Mouse (Mus musculus) MEL-GATA-1-ER (cell line): ENCODE measurements at regions not wholly inside any gene's neighbourhood (a gene's known extent, or its start where the extent isn't known, plus 50 kb on each side); places are given as distances from the start of the nearest gene placed in this dataset.

Experiments used
- DNase-seq: peaks from one replicate; pipeline ENCODE4 v3.0.0-alpha.2; 2012; ENCODE audit warnings: low read depth; ENCODE audit errors: extremely low read depth

GRCm38 (mm10) chr14:24827381-24828031 lies 340.6 kb downstream of the Rps24 start:
- no peak for DNase-seq

GRCm38 (mm10) chr14:24829001-24829400 lies 342.1 kb downstream of the Rps24 start:
- DNase-seq, result no peak

- no peak for DNase-seq
Measured at GRCm38 (mm10) chr14:24833211-24833610, 346.3 kb downstream of the Rps24 start.

- DNase-seq, result no peak
Measured at GRCm38 (mm10) chr14:24838219-24838618, 351.3 kb downstream of the Rps24 start.

GRCm38 (mm10) chr14:24839056-24839455 lies 352.1 kb downstream of the Rps24 start:
- no peak for DNase-seq

- no peak for DNase-seq
Measured at GRCm38 (mm10) chr14:24841715-24842496, 355.0 kb downstream of the Rps24 start.

GRCm38 (mm10) chr14:24843626-24844025 lies 356.7 kb downstream of the Rps24 start:
- no peak for DNase-seq

- no peak for DNase-seq
Measured at GRCm38 (mm10) chr14:24850491-24850890, 363.6 kb downstream of the Rps24 start.

- no peak for DNase-seq
Measured at GRCm38 (mm10) chr14:24854459-24854858, 367.5 kb downstream of the Rps24 start.

GRCm38 (mm10) chr14:24862171-24862570 lies 375.2 kb downstream of the Rps24 start:
- DNase-seq, result no peak

GRCm38 (mm10) chr14:24862661-24863060 lies 375.7 kb downstream of the Rps24 start:
- DNase-seq, result no peak

- no peak for DNase-seq
Measured at GRCm38 (mm10) chr14:24863116-24863515, 376.2 kb downstream of the Rps24 start.

GRCm38 (mm10) chr14:24865579-24866230 lies 378.8 kb downstream of the Rps24 start:
- DNase-seq, result no peak

GRCm38 (mm10) chr14:24867816-24868215 lies 380.9 kb downstream of the Rps24 start:
- DNase-seq, result no peak

GRCm38 (mm10) chr14:24868756-24869155 lies 381.8 kb downstream of the Rps24 start:
- no peak for DNase-seq

- DNase-seq, result no peak
Measured at GRCm38 (mm10) chr14:24870246-24870645, 383.3 kb downstream of the Rps24 start.

GRCm38 (mm10) chr14:24871392-24871998 lies 384.6 kb downstream of the Rps24 start:
- no peak for DNase-seq

- DNase-seq, result no peak
Measured at GRCm38 (mm10) chr14:24872931-24873330, 386.0 kb downstream of the Rps24 start.

- no peak for DNase-seq
Measured at GRCm38 (mm10) chr14:24873406-24873805, 386.5 kb downstream of the Rps24 start.

- no peak for DNase-seq
Measured at GRCm38 (mm10) chr14:24874426-24875155, 387.7 kb downstream of the Rps24 start.

- no peak for DNase-seq
Measured at GRCm38 (mm10) chr14:24875156-24875545, 388.2 kb downstream of the Rps24 start.
